In genomic region chr3:138809509-138809908, GRCm38 (mm10) we compare ENCODE assay signal across 21 mouse cellular contexts.
DNase-seq lines count a peak whose midpoint lies in the region; ATAC-seq lines count a peak whose summit lies in the region.
"Had no signal": no experiment of that assay in that cellular context is flagged by ENCODE, and none has a peak within 500 bp of the region (broad histone marks: within the 10 kb centered on the region; RNA-seq: fewer than 3 reads in every experiment).

No protein-coding gene starts in this region.

- no peak overlapping the region for H3K4me2 ChIP-seq in forebrain, embryonic 15.5 days (replicated peaks)
- H3K4me2 ChIP-seq in forebrain, embryonic 12.5 days = no peak overlapping the region
- H3K4me2 ChIP-seq in hindbrain, embryonic 11.5 days (replicated peaks; ENCODE audit: low read depth, low read length) = no peak overlapping the region
- H3K4me2 ChIP-seq in neural tube, embryonic 13.5 days = no peak overlapping the region
- H3K4me2 ChIP-seq: embryonic facial prominence, embryonic 15.5 days; heart, embryonic 11.5 days; heart, embryonic 15.5 days; hindbrain, embryonic 12.5 days had no signal

- peaks cover 41% of the 10 kb centered on the region for H3K4me1 ChIP-seq in forebrain, embryonic 15.5 days
- peaks cover 19% of the 10 kb centered on the region; the same call in 1 of the 2 replicates for H3K4me1 ChIP-seq in forebrain, embryonic 12.5 days
- H3K4me1 ChIP-seq in hindbrain, embryonic 10.5 days (replicated peaks) = peaks cover 29% of the 10 kb centered on the region
- H3K4me1 ChIP-seq in hindbrain, embryonic 11.5 days (replicated peaks; ENCODE audit: control insufficient read depth, insufficient read depth, low read length) = no peaks in the 10 kb centered on the region
- H3K4me1 ChIP-seq in neural tube, embryonic 13.5 days (replicated peaks) = peaks cover 64% of the 10 kb centered on the region
- H3K4me1 ChIP-seq: embryonic facial prominence, embryonic 15.5 days had no signal

- ATAC-seq in forebrain, embryonic 15.5 days (replicated peaks) = no peak
- ATAC-seq in forebrain, embryonic 12.5 days (ENCODE audit: low FRiP score) = no peak
- ATAC-seq in hindbrain, embryonic 11.5 days (ENCODE audit: low FRiP score) = no peak
- no peak for ATAC-seq in neural tube, embryonic 13.5 days (ENCODE audit: low read depth)
- ATAC-seq: hindbrain, embryonic 16.5 days; inflammation-experienced regulatory T-cells, adult 6 months had no signal

- H3K27me3 ChIP-seq in forebrain, embryonic 15.5 days = no peaks in the 10 kb centered on the region
- no peaks in the 10 kb centered on the region for H3K27me3 ChIP-seq in forebrain, embryonic 12.5 days
- H3K27me3 ChIP-seq in hindbrain, embryonic 10.5 days (ENCODE audit: insufficient read depth, poor library complexity, severe bottlenecking) = no peaks in the 10 kb centered on the region
- no peaks in the 10 kb centered on the region for H3K27me3 ChIP-seq in hindbrain, embryonic 11.5 days (ENCODE audit: control insufficient read depth, insufficient read depth, low read length)
- H3K27me3 ChIP-seq in neural tube, embryonic 13.5 days = no peaks in the 10 kb centered on the region
- H3K27me3 ChIP-seq: embryonic facial prominence, embryonic 15.5 days; heart, embryonic 15.5 days; hindbrain, embryonic 12.5 days had no signal

- no peak overlapping the region for H3K4me3 ChIP-seq in forebrain, embryonic 15.5 days
- H3K4me3 ChIP-seq in forebrain, embryonic 12.5 days (replicated peaks) = no peak overlapping the region
- no peak overlapping the region for H3K4me3 ChIP-seq in hindbrain, embryonic 10.5 days
- H3K4me3 ChIP-seq in hindbrain, embryonic 11.5 days (ENCODE audit: low read depth, low read length) = no peak overlapping the region
- no peak overlapping the region for H3K4me3 ChIP-seq in neural tube, embryonic 13.5 days
- H3K4me3 ChIP-seq: embryonic facial prominence, embryonic 15.5 days; erythroblast, embryonic 14.5 days; forebrain, embryonic 10.5 days; gastrocnemius, adult 2 months; heart, embryonic 15.5 days; hindbrain, embryonic 12.5 days had no signal

- no peak for DNase-seq in hindbrain, embryonic 10.5 days (ENCODE audit: low spot score)
- no peak for DNase-seq in hindbrain, embryonic 11.5 days (ENCODE audit: low spot score)
- DNase-seq in neural tube, embryonic 10.5 days (ENCODE audit: extremely low spot score, low spot score) = no peak
- DNase-seq in embryo, embryonic 11 days = no peak
- DNase-seq: adrenal gland, postnatal 10 days; cerebellum, adult 18-20 months; cerebellum, postnatal 10 days; gastrocnemius, adult 2 months; gastrocnemius, postnatal 25 days; heart, postnatal 14 days had no signal

- WGBS in forebrain, embryonic 15.5 days = 89% methylated on average over 8 of the region's 8 CpGs
- 94% methylated on average over 8 of the region's 8 CpGs for WGBS in forebrain, embryonic 12.5 days
- 93% methylated on average over 8 of the region's 8 CpGs for WGBS in hindbrain, embryonic 10.5 days
- 92% methylated on average over 8 of the region's 8 CpGs for WGBS in hindbrain, embryonic 11.5 days
- WGBS in neural tube, embryonic 13.5 days = 84% methylated on average over 8 of the region's 8 CpGs

- peak overlapping the region; percentile 41; the same call in 1 of the 2 replicates for H3K27ac ChIP-seq in forebrain, embryonic 15.5 days (replicated peaks)
- H3K27ac ChIP-seq in forebrain, embryonic 12.5 days = no peak overlapping the region
- H3K27ac ChIP-seq in hindbrain, embryonic 10.5 days = peak overlapping the region; percentile 12; the same call in 1 of the 2 replicates
- no peak overlapping the region for H3K27ac ChIP-seq in hindbrain, embryonic 11.5 days (ENCODE audit: low read depth, low read length)
- H3K27ac ChIP-seq in neural tube, embryonic 13.5 days (replicated peaks) = peak overlapping the region; percentile 29; the same call in 1 of the 2 replicates
- H3K27ac ChIP-seq: embryonic facial prominence, embryonic 15.5 days; forebrain, embryonic 10.5 days; gastrocnemius, adult 2 months; heart, embryonic 15.5 days; hindbrain, embryonic 12.5 days had no signal

- no peaks in the 10 kb centered on the region for H3K9me3 ChIP-seq in forebrain, embryonic 15.5 days
- no peaks in the 10 kb centered on the region for H3K9me3 ChIP-seq in forebrain, embryonic 12.5 days
- H3K9me3 ChIP-seq in hindbrain, embryonic 10.5 days = no peaks in the 10 kb centered on the region
- no peaks in the 10 kb centered on the region for H3K9me3 ChIP-seq in hindbrain, embryonic 11.5 days (ENCODE audit: control insufficient read depth, low read length)
- no peaks in the 10 kb centered on the region for H3K9me3 ChIP-seq in neural tube, embryonic 13.5 days
- H3K9me3 ChIP-seq: embryonic facial prominence, embryonic 15.5 days; forebrain, embryonic 10.5 days; heart, embryonic 15.5 days; hindbrain, embryonic 12.5 days had no signal

- no peak overlapping the region for H3K9ac ChIP-seq in forebrain, embryonic 15.5 days (replicated peaks)
- no peak overlapping the region for H3K9ac ChIP-seq in forebrain, embryonic 12.5 days
- H3K9ac ChIP-seq in hindbrain, embryonic 11.5 days (ENCODE audit: low read depth, low read length) = no peak overlapping the region
- no peak overlapping the region for H3K9ac ChIP-seq in neural tube, embryonic 13.5 days
- H3K9ac ChIP-seq: embryonic facial prominence, embryonic 15.5 days; heart, embryonic 15.5 days; hindbrain, embryonic 12.5 days had no signal

- no peaks in the 10 kb centered on the region for H3K36me3 ChIP-seq in forebrain, embryonic 15.5 days
- H3K36me3 ChIP-seq in forebrain, embryonic 12.5 days (replicated peaks) = no peaks in the 10 kb centered on the region
- H3K36me3 ChIP-seq in hindbrain, embryonic 10.5 days = no peaks in the 10 kb centered on the region
- H3K36me3 ChIP-seq in hindbrain, embryonic 11.5 days (ENCODE audit: control insufficient read depth, insufficient read depth, low read length) = no peaks in the 10 kb centered on the region
- no peaks in the 10 kb centered on the region for H3K36me3 ChIP-seq in neural tube, embryonic 13.5 days
- H3K36me3 ChIP-seq: embryonic facial prominence, embryonic 15.5 days; forebrain, embryonic 10.5 days; heart, embryonic 15.5 days; hindbrain, embryonic 12.5 days had no signal

Comparison
In these comparisons a context has a peak if more than half of its experiments do, and no peak if none do; other contexts are left out.
1. H3K27ac ChIP-seq: peak in forebrain, embryonic 15.5 days (single experiment), hindbrain, embryonic 10.5 days (single experiment) and neural tube, embryonic 13.5 days (single experiment); none in forebrain, embryonic 12.5 days (single experiment) and hindbrain, embryonic 11.5 days (single experiment).